Mouse (Mus musculus): ENCODE data around the gene AV320801. TPM values are rescaled to one million over a fixed set of nuclear protein-coding genes. Genes with fewer than 3 reads are reported as not detected.
"Not testable (repeated sequence)": the region's sequence is repeated elsewhere in the genome, so short reads cannot be mapped to it uniquely, and the experiment has no call there.

AV320801 gene
- not detected in 2 replicates for polyA plus RNA-seq (2015; fragmentation: Nextera tagmentation; extraction: Ambion mirVana)

DNA sequence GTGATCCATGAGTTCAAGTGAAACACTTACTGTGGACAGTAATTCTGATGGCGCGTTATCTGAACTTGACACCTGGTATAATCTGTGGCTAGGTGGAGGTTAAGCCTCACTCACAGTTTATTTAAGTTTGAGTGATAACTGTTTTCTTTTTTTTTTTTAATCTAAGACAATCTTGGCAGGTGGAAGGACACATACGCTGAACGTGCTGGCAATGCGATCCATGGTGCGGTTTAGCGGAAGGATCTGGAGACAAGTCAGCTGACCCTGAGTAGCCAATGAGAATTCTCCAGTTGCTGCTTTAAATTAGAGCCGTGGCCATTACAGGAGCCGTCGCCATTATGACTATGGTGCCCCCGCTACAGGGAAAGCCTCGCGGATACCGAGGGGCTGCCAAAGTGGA is at the start of gene AV320801:
AV320801 (plus strand) TSS at position 301 of the 400 bp plus-strand sequence.
- H3K27ac ChIP-seq (replicated peaks); H3K4me3 ChIP-seq (replicated peaks); H3K4me1 ChIP-seq; ATAC-seq (ENCODE audit: low FRiP score); H3K9ac ChIP-seq (replicated peaks); H3K9me3 ChIP-seq (replicated peaks); H3K27me3 ChIP-seq (replicated peaks); H3K36me3 ChIP-seq; H3K4me2 ChIP-seq: not testable (repeated sequence)
- 99% methylated on average over 5 of the region's 14 CpGs for WGBS

DNA sequence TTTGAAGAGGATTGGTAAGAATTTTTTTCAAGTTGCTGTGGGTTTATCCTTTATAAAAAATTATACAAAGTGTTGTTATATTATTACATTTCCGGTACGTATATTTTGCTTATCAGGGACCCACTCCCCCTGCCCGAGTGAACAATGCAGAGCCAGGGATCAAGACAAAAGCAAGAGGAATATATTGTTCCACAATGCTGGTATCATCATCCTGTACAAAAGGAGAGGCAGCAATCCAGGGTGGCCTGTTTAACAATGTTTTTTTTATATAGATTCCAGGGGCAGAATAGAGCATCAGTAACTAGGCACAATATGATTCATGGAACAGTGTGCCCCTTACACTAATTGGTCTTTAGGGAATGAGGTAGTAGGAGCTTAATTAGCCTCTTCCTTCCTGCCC is 30.2 kb upstream of the AV320801 start:
- H3K4me1 ChIP-seq; H3K9me3 ChIP-seq (replicated peaks); H3K4me3 ChIP-seq (replicated peaks); H3K4me2 ChIP-seq; H3K36me3 ChIP-seq; H3K9ac ChIP-seq (replicated peaks); ATAC-seq (ENCODE audit: low FRiP score); H3K27ac ChIP-seq (replicated peaks); H3K27me3 ChIP-seq (replicated peaks): not testable (repeated sequence)
- WGBS = no CpG with 5 or more reads among the region's 3 CpGs

DNA sequence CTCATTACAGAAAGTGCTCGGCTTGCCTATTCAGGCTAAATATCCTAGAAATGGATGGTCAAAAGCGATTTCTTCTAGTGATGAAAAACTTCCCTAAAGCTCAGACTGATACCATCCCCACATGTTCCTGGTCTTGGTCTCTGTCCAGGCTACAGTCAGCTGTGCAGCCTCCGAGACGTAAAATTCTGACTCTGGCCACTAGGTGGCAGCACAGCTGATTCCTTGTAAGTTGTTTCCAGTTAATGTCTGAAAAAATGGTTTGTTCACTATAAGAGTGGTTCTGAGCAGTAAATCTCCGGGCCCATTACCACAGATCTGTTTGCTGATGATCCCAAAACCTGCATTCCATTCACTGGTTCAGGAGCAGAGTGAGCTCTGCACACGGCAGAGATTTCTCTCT is 12.5 kb upstream of the AV320801 start:
- not testable (repeated sequence) for H3K9ac ChIP-seq (replicated peaks); ATAC-seq (ENCODE audit: low FRiP score); H3K4me2 ChIP-seq; H3K9me3 ChIP-seq (replicated peaks); H3K27ac ChIP-seq (replicated peaks); H3K4me1 ChIP-seq; H3K4me3 ChIP-seq (replicated peaks); H3K27me3 ChIP-seq (replicated peaks); H3K36me3 ChIP-seq
- WGBS = no CpG with 5 or more reads among the region's 6 CpGs

DNA sequence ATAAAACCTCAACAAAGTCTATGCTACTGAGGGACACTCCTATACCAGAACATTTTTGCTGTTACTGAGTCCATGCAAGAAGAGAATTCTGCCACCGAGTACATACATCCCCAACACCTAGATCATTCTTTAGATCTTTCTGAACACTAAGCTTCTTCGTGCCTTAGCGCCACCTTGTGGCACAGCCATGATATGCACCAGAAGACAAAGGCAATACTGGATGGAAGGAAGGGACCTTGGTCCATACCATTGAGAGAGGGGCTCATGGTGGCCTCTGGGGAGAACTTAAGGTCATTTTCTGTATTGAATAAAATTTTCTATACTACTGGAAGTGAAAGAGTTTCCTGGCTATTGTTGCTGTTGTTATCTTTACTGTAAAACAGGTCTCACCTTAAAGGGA is 11.2 kb upstream of the AV320801 start:
- not testable (repeated sequence) for H3K9me3 ChIP-seq (replicated peaks); H3K27me3 ChIP-seq (replicated peaks); H3K4me2 ChIP-seq; H3K36me3 ChIP-seq; H3K4me1 ChIP-seq; H3K4me3 ChIP-seq (replicated peaks); H3K27ac ChIP-seq (replicated peaks); H3K9ac ChIP-seq (replicated peaks); ATAC-seq (ENCODE audit: low FRiP score)
- WGBS = no CpG with 5 or more reads among the region's 3 CpGs

Other genes with a start within 250 kb of the AV320801 start
- gene Pramel3, start 192.3 kb upstream of the AV320801 start, polyA plus RNA-seq (2015; fragmentation: Nextera tagmentation; extraction: Ambion mirVana) = not detected in 2 replicates
- not detected in 2 replicates for gene Gm5128, start 121.3 kb upstream of the AV320801 start, polyA plus RNA-seq (2015; fragmentation: Nextera tagmentation; extraction: Ambion mirVana)
- gene Gm7903, start 60.8 kb upstream of the AV320801 start, polyA plus RNA-seq (2015; fragmentation: Nextera tagmentation; extraction: Ambion mirVana) = not detected in 2 replicates
- 0.14 TPM in 1 of 2 replicates, not detected in the other for gene Nxf7, start 104.2 kb downstream of the AV320801 start, polyA plus RNA-seq (2015; fragmentation: Nextera tagmentation; extraction: Ambion mirVana)
- not detected in 2 replicates for gene Prame, start 133.1 kb downstream of the AV320801 start, polyA plus RNA-seq (2015; fragmentation: Nextera tagmentation; extraction: Ambion mirVana)
- not detected in 2 replicates for gene Tcp11x2, start 199.2 kb downstream of the AV320801 start, polyA plus RNA-seq (2015; fragmentation: Nextera tagmentation; extraction: Ambion mirVana)
- gene Tmsb15a, start 230.7 kb downstream of the AV320801 start, polyA plus RNA-seq (2015; fragmentation: Nextera tagmentation; extraction: Ambion mirVana) = not detected in 2 replicates
- gene Armcx5, start 248.1 kb downstream of the AV320801 start, polyA plus RNA-seq (2015; fragmentation: Nextera tagmentation; extraction: Ambion mirVana) = 11.4 and 11.8 TPM in 2 replicates
- gene Gprasp1, start 248.1 kb downstream of the AV320801 start, polyA plus RNA-seq (2015; fragmentation: Nextera tagmentation; extraction: Ambion mirVana) = 198 and 222 TPM in 2 replicates